Mouse (Mus musculus): Measurements from ENCODE around the gene Ctnna3. TPM values are rescaled to one million over a fixed set of nuclear protein-coding genes. Genes with fewer than 3 reads are reported as not detected.

The Ctnna3 gene
- polyA plus RNA-seq, 2 experiments, result 0.03 TPM; not detected in 1

GRCm38 (mm10) chr10:63541754-63542153 lies 111.9 kb downstream of the Ctnna3 start:
- H3K4me2 ChIP-seq (ENCODE audit: low read depth), result no peak overlapping the region
- 29% methylated on average over 5 of the region's 5 CpGs for WGBS (ENCODE audit: insufficient replicate concordance)
- ATAC-seq (ENCODE audit: insufficient read depth) (no peak), DNase-seq (ENCODE audit: low read depth in 3 of 3, low spot score in 3 of 3) (no peak)
- H3K27me3 ChIP-seq (ENCODE audit: control insufficient read depth, insufficient read depth, low read length), result no peaks in the 10 kb centered on the region
- H3K4me1 ChIP-seq (replicated peaks; ENCODE audit: control insufficient read depth in 2 of 2, insufficient read depth in 2 of 2, low read length in 1 of 2), result no peaks in the 10 kb centered on the region
- H3K36me3 ChIP-seq (replicated peaks; ENCODE audit: control insufficient read depth, insufficient read depth, low read depth), result no peaks in the 10 kb centered on the region
- H3K4me3 ChIP-seq (ENCODE audit: insufficient read depth in 1 of 2, low read depth in 2 of 2, low read length in 2 of 2), result no peak overlapping the region
- TF ChIP-seq CTCF (IDR thresholded peaks at IDR 0.05; ENCODE audit: low read depth), result no peak
- TF ChIP-seq EP300 (IDR thresholded peaks at IDR 0.05; ENCODE audit: low read depth), result no peak
- H3K9me3 ChIP-seq (ENCODE audit: control insufficient read depth, low read length), result no peaks in the 10 kb centered on the region
- H3K27ac ChIP-seq, result no peak overlapping the region
- no peak overlapping the region for H3K9ac ChIP-seq (replicated peaks)

GRCm38 (mm10) chr10:63542493-63542892 lies 112.6 kb downstream of the Ctnna3 start:
- Histone ChIP-seq H3K9me3 (ENCODE audit: control insufficient read depth, low read length) (no peaks in the 10 kb centered on the region), H3K27ac (no peak overlapping the region), H3K27me3 (ENCODE audit: control insufficient read depth, insufficient read depth, low read length) (no peaks in the 10 kb centered on the region), H3K4me2 (ENCODE audit: low read depth) (no peak overlapping the region), H3K4me3 (ENCODE audit: insufficient read depth in 1 of 2, low read depth in 2 of 2, low read length in 2 of 2) (no peak overlapping the region), H3K36me3 (replicated peaks; ENCODE audit: control insufficient read depth, insufficient read depth, low read depth) (no peaks in the 10 kb centered on the region), H3K9ac (replicated peaks) (no peak overlapping the region), H3K4me1 (replicated peaks; ENCODE audit: control insufficient read depth in 2 of 2, insufficient read depth in 2 of 2, low read length in 1 of 2) (no peaks in the 10 kb centered on the region)
- ATAC-seq (ENCODE audit: insufficient read depth), result no peak
- TF ChIP-seq CTCF (IDR thresholded peaks at IDR 0.05; ENCODE audit: low read depth) (no peak), EP300 (IDR thresholded peaks at IDR 0.05; ENCODE audit: low read depth) (no peak)
- DNase-seq (ENCODE audit: low read depth in 3 of 3, low spot score in 3 of 3), result no peak
- 59% methylated on average over 6 of the region's 6 CpGs for WGBS (ENCODE audit: insufficient replicate concordance)

- no peak overlapping the region for H3K4me2 ChIP-seq (ENCODE audit: low read depth)
- H3K4me1 ChIP-seq (replicated peaks; ENCODE audit: control insufficient read depth in 2 of 2, insufficient read depth in 2 of 2, low read length in 1 of 2), result no peaks in the 10 kb centered on the region
- DNase-seq (ENCODE audit: low read depth in 3 of 3, low spot score in 3 of 3) (no peak), ATAC-seq (ENCODE audit: insufficient read depth) (no peak)
- H3K9ac ChIP-seq (replicated peaks), result no peak overlapping the region
- no peaks in the 10 kb centered on the region for H3K36me3 ChIP-seq (replicated peaks; ENCODE audit: control insufficient read depth, insufficient read depth, low read depth)
- no peaks in the 10 kb centered on the region for H3K9me3 ChIP-seq (ENCODE audit: control insufficient read depth, low read length)
- WGBS (ENCODE audit: insufficient replicate concordance), result 78% methylated on average over 8 of the region's 8 CpGs
- H3K27ac ChIP-seq, result no peak overlapping the region
- no peak overlapping the region for H3K4me3 ChIP-seq (ENCODE audit: insufficient read depth in 1 of 2, low read depth in 2 of 2, low read length in 2 of 2)
- no peaks in the 10 kb centered on the region for H3K27me3 ChIP-seq (ENCODE audit: control insufficient read depth, insufficient read depth, low read length)
- no peak for TF ChIP-seq CTCF (IDR thresholded peaks at IDR 0.05; ENCODE audit: low read depth)
- TF ChIP-seq EP300 (IDR thresholded peaks at IDR 0.05; ENCODE audit: low read depth), result no peak
These were observed 136.8 kb downstream of the Ctnna3 start for GRCm38 (mm10) chr10:63566691-63567090.

GRCm38 (mm10) chr10:63571561-63571960 lies 141.7 kb downstream of the Ctnna3 start:
- Histone ChIP-seq H3K27ac (no peak overlapping the region), H3K4me2 (ENCODE audit: low read depth) (no peak overlapping the region), H3K36me3 (replicated peaks; ENCODE audit: control insufficient read depth, insufficient read depth, low read depth) (no peaks in the 10 kb centered on the region), H3K27me3 (ENCODE audit: control insufficient read depth, insufficient read depth, low read length) (no peaks in the 10 kb centered on the region), H3K9me3 (ENCODE audit: control insufficient read depth, low read length) (no peaks in the 10 kb centered on the region), H3K9ac (replicated peaks) (no peak overlapping the region), H3K4me1 (replicated peaks; ENCODE audit: control insufficient read depth in 2 of 2, insufficient read depth in 2 of 2, low read length in 1 of 2) (no peaks in the 10 kb centered on the region), H3K4me3 (ENCODE audit: insufficient read depth in 1 of 2, low read depth in 2 of 2, low read length in 2 of 2) (no peak overlapping the region)
- DNase-seq (ENCODE audit: low read depth in 3 of 3, low spot score in 3 of 3) (no peak), ATAC-seq (ENCODE audit: insufficient read depth) (no peak)
- TF ChIP-seq CTCF (IDR thresholded peaks at IDR 0.05; ENCODE audit: low read depth) (no peak), EP300 (IDR thresholded peaks at IDR 0.05; ENCODE audit: low read depth) (no peak)

- H3K27me3 ChIP-seq (ENCODE audit: control insufficient read depth, insufficient read depth, low read length), result no peaks in the 10 kb centered on the region
- 70% methylated on average over 7 of the region's 7 CpGs for WGBS (ENCODE audit: insufficient replicate concordance)
- DNase-seq (ENCODE audit: low read depth in 3 of 3, low spot score in 3 of 3) (no peak), ATAC-seq (ENCODE audit: insufficient read depth) (no peak)
- H3K36me3 ChIP-seq (replicated peaks; ENCODE audit: control insufficient read depth, insufficient read depth, low read depth), result no peaks in the 10 kb centered on the region
- no peak overlapping the region for H3K27ac ChIP-seq
- H3K9ac ChIP-seq (replicated peaks), result no peak overlapping the region
- H3K4me1 ChIP-seq (replicated peaks; ENCODE audit: control insufficient read depth in 2 of 2, insufficient read depth in 2 of 2, low read length in 1 of 2), result no peaks in the 10 kb centered on the region
- TF ChIP-seq CTCF (IDR thresholded peaks at IDR 0.05; ENCODE audit: low read depth) (no peak), EP300 (IDR thresholded peaks at IDR 0.05; ENCODE audit: low read depth) (no peak)
- no peak overlapping the region for H3K4me2 ChIP-seq (ENCODE audit: low read depth)
- no peaks in the 10 kb centered on the region for H3K9me3 ChIP-seq (ENCODE audit: control insufficient read depth, low read length)
- no peak overlapping the region for H3K4me3 ChIP-seq (ENCODE audit: insufficient read depth in 1 of 2, low read depth in 2 of 2, low read length in 2 of 2)
These were observed 143.0 kb downstream of the Ctnna3 start for GRCm38 (mm10) chr10:63572866-63573265.
